Mouse (Mus musculus) thymus, postnatal 25 days (tissue): ENCODE data around the gene Ap4s1.
"Not testable (repeated sequence)": the region's sequence is repeated elsewhere in the genome, so short reads cannot be mapped to it uniquely, and the experiment has no call there.

Source experiments
- DNase-seq: peaks from one replicate; pipeline ENCODE4 v3.0.0; 2022

Gene Ap4s1

GRCm38 (mm10) chr12:51690893-51691844 is at the start of gene Ap4s1:
TSS of gene Ap4s1 (plus strand) at chr12:51691033.
- DNase-seq, result peak; percentile 79

- DNase-seq, result no peak
Observed at GRCm38 (mm10) chr12:51641871-51642270, 49.0 kb upstream of the Ap4s1 start.

- not testable (repeated sequence) for DNase-seq
Observed at GRCm38 (mm10) chr12:51649401-51649800, 41.4 kb upstream of the Ap4s1 start.

- DNase-seq, result no peak
Observed at GRCm38 (mm10) chr12:51655944-51656465, 34.8 kb upstream of the Ap4s1 start.

GRCm38 (mm10) chr12:51663011-51663410 is 27.8 kb upstream of the Ap4s1 start:
- no peak for DNase-seq

GRCm38 (mm10) chr12:51663908-51664307 is 26.9 kb upstream of the Ap4s1 start:
- no peak for DNase-seq

- no peak for DNase-seq
Observed at GRCm38 (mm10) chr12:51666708-51667430, 24.0 kb upstream of the Ap4s1 start.

- no peak for DNase-seq
Observed at GRCm38 (mm10) chr12:51671231-51671891, 19.5 kb upstream of the Ap4s1 start.

- no peak for DNase-seq
Observed at GRCm38 (mm10) chr12:51673270-51673669, 17.6 kb upstream of the Ap4s1 start.

GRCm38 (mm10) chr12:51676442-51676841 is 14.4 kb upstream of the Ap4s1 start:
- DNase-seq, result no peak

GRCm38 (mm10) chr12:51678844-51679243 is 12.0 kb upstream of the Ap4s1 start:
- no peak for DNase-seq

GRCm38 (mm10) chr12:51688546-51688945 is 2.3 kb upstream of the Ap4s1 start:
- peak; percentile 46 for DNase-seq

- DNase-seq, result peak; percentile 95
Observed at GRCm38 (mm10) chr12:51691845-51692632, 1.2 kb downstream of the Ap4s1 start, which contains the start of gene Strn3. TSS of gene Strn3 (minus strand) at chr12:51691897.

GRCm38 (mm10) chr12:51692870-51693269 is 2.0 kb downstream of the Ap4s1 start:
- not testable (repeated sequence) for DNase-seq

- no peak for DNase-seq
Observed at GRCm38 (mm10) chr12:51693419-51693818, 2.6 kb downstream of the Ap4s1 start.

- DNase-seq, result no peak
Observed at GRCm38 (mm10) chr12:51694096-51694495, 3.3 kb downstream of the Ap4s1 start.

- no peak for DNase-seq
Observed at GRCm38 (mm10) chr12:51694966-51695365, 4.1 kb downstream of the Ap4s1 start.

GRCm38 (mm10) chr12:51696157-51696556 is 5.3 kb downstream of the Ap4s1 start:
- DNase-seq, result no peak

- no peak for DNase-seq
Observed at GRCm38 (mm10) chr12:51699623-51700393, 9.0 kb downstream of the Ap4s1 start.

- DNase-seq, result no peak
Observed at GRCm38 (mm10) chr12:51701723-51702122, 10.9 kb downstream of the Ap4s1 start.

- DNase-seq, result no peak
Observed at GRCm38 (mm10) chr12:51703859-51704258, 13.0 kb downstream of the Ap4s1 start.
